Mouse (Mus musculus) gastrocnemius, postnatal 14 days (tissue): ENCODE data around the gene Tmem94. TPM values are rescaled to one million over a fixed set of nuclear protein-coding genes. Genes with fewer than 3 reads are reported as not detected.

Experiments used
- DNase-seq: peaks from one replicate; pipeline ENCODE4 v3.0.0; 2021; ENCODE audit warnings: mixed read lengths
- intact Hi-C: fragments of 180-260 bp; cut with DNase I; formaldehyde crosslinking; loops from one replicate; pipeline ENCODE4 v1.15.1; 2025; ENCODE audit warnings: low total_unique reads
- total RNA-seq, 2 experiments: library from RNA; stranded (reverse); gene quantifications; 2 replicates each; pipeline ENCODE4 v1.2.3; 2021

Tmem94 gene
- total RNA-seq, 2 experiments from 2014 or later, result 52.7 to 61.5 TPM

GRCm38 (mm10) chr11:115823774-115824740 is 58.8 kb downstream of the Tmem94 start, which contains the start of gene Llgl2:
Gene Llgl2, plus strand, starts transcription at chr11:115824049.
- intact Hi-C loops, result no loop called here
- DNase-seq, result peak; percentile 86

GRCm38 (mm10) chr11:115824813-115825212 is 59.6 kb downstream of the Tmem94 start:
- no peak for DNase-seq
- intact Hi-C loops, result no loop called here

GRCm38 (mm10) chr11:115826487-115826886 is 61.3 kb downstream of the Tmem94 start:
- intact Hi-C loops, result no loop called here

GRCm38 (mm10) chr11:115827624-115828023 is 62.4 kb downstream of the Tmem94 start:
- DNase-seq, result no peak
- intact Hi-C loops, result no loop called here

More at GRCm38 (mm10) chr11:115826487-115826886, 61.3 kb downstream of the Tmem94 start:
- no peak for DNase-seq

- intact Hi-C loops, result no loop called here
- no peak for DNase-seq
Measured at GRCm38 (mm10) chr11:115829036-115829435, 63.8 kb downstream of the Tmem94 start.

GRCm38 (mm10) chr11:115830550-115831325 is 65.5 kb downstream of the Tmem94 start:
- no peak for DNase-seq
- intact Hi-C loops, result no loop called here

GRCm38 (mm10) chr11:115831518-115831917 is 66.3 kb downstream of the Tmem94 start:
- DNase-seq, result no peak
- intact Hi-C loops, result no loop called here

GRCm38 (mm10) chr11:115832064-115832463 is 66.8 kb downstream of the Tmem94 start:
- intact Hi-C loops, result no loop called here

GRCm38 (mm10) chr11:115832523-115832922 is 67.3 kb downstream of the Tmem94 start:
- peak; percentile 72 for DNase-seq
- intact Hi-C loops, result no loop called here

More at GRCm38 (mm10) chr11:115832064-115832463, 66.8 kb downstream of the Tmem94 start:
- no peak for DNase-seq

- intact Hi-C loops, result no loop called here
- DNase-seq, result no peak
Measured at GRCm38 (mm10) chr11:115833021-115833513, 67.8 kb downstream of the Tmem94 start.

GRCm38 (mm10) chr11:115834033-115834432 is 68.8 kb downstream of the Tmem94 start:
- no peak for DNase-seq
- intact Hi-C loops, result no loop called here

GRCm38 (mm10) chr11:115836656-115837395 is 71.6 kb downstream of the Tmem94 start:
- intact Hi-C loops, result no loop called here
- DNase-seq, result no peak

- no peak for DNase-seq
- intact Hi-C loops, result no loop called here
Measured at GRCm38 (mm10) chr11:115837606-115838345, 72.5 kb downstream of the Tmem94 start.

GRCm38 (mm10) chr11:115838895-115839311 is 73.7 kb downstream of the Tmem94 start:
- DNase-seq, result peak; percentile 53
- intact Hi-C loops, result no loop called here

- DNase-seq, result no peak
- intact Hi-C loops, result no loop called here
Measured at GRCm38 (mm10) chr11:115839732-115840131, 74.5 kb downstream of the Tmem94 start.

- intact Hi-C loops, result no loop called here
- no peak for DNase-seq
Measured at GRCm38 (mm10) chr11:115841044-115841443, 75.8 kb downstream of the Tmem94 start.

GRCm38 (mm10) chr11:115841961-115842550 is 76.8 kb downstream of the Tmem94 start:
- DNase-seq, result no peak
- intact Hi-C loops, result no loop called here

- DNase-seq, result no peak
- intact Hi-C loops, result no loop called here
Measured at GRCm38 (mm10) chr11:115843141-115843890, 78.1 kb downstream of the Tmem94 start.
